Mouse (Mus musculus) spleen, adult 18-20 months (tissue): ENCODE data around the gene Limch1.

ENCODE experiments used
- DNase-seq, 2 experiments: peaks; one replicate each; pipeline ENCODE4 v3.0.0; 2022; ENCODE audit warnings: mixed read lengths in 2 of 2

Gene Limch1

DNA sequence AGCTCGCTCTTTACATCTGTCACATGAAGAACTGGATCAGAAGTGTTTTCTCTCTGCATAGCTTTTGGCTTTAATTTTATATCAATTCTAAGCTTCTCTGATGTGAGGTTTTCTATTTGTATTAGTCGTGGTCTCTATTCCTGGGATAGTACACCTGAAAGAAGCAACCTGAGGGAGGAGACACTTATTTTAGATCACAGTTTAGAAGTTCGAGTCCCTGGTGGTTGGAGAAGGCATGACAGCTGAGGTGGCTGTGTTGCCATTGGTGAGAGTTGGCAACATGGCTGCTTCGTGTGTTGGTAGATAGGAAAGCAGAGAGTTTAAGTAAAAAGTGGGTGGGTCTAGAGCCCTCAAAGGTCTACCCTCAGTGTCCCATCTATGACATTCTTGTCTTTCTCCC, 91.3 kb downstream of the Limch1 start:
- no peak for DNase-seq

DNA sequence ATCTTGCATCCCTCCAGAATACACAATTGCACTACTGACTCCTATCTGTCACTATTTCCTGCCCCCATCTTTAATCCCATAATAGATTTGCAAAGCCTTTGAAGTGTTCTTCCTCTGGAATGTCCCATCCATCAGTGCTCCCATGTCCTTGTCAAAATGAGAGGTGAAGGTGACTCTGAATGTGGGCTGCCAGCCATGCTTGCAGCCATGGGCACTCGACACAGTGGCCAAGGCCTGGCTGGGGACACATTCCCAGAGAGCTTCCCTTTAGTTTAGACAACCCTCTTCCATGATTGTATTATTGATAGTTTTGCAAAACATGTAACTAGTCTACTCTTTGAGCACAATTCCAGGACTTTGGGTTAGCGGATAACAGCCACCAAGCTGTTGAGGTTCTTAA, 96.3 kb downstream of the Limch1 start:
- no peak for DNase-seq

GRCm38 (mm10) chr5:66842776-66843175, 97.1 kb downstream of the Limch1 start:
- no peak for DNase-seq

DNA sequence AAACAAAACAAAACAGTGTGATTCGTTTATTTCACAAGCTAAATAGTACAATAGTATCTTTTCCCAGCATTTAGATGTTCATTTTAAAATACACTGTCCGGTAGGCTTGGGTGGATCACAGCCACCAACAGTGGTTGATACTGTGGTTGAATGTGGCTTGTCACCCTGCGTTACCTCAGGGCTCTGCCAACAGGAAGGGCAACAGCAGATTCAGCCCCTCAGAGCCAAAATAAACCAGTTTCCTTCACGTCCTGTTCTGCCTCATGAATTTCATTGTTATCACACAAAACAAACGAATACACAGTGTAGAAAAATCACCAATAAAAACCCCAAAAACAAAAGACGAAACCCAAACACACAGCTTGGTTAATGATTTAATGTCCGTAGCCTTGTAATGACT, 102.5 kb downstream of the Limch1 start:
- no peak for DNase-seq

DNA sequence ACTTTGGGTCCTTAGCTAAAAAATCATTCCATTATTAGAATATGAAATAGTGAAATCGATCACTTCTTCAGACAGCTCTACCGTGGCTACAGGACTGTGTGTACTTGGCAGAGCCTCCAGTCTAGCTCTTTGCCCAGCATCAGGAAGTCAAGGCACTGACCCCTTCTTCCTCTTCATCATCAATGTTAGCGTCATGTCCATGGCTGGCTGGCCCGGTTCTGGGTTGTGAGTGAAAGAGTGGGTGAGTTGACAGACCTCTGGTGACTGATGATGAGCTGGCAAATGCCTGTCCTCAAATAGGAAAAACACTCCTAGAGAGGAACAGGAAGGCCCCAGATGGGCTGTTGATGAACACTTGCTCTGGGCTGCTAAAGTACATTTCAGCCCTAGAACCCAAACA, 103.5 kb downstream of the Limch1 start:
- no peak for DNase-seq

GRCm38 (mm10) chr5:66850721-66851251, 105.2 kb downstream of the Limch1 start:
- DNase-seq, result no peak

DNA sequence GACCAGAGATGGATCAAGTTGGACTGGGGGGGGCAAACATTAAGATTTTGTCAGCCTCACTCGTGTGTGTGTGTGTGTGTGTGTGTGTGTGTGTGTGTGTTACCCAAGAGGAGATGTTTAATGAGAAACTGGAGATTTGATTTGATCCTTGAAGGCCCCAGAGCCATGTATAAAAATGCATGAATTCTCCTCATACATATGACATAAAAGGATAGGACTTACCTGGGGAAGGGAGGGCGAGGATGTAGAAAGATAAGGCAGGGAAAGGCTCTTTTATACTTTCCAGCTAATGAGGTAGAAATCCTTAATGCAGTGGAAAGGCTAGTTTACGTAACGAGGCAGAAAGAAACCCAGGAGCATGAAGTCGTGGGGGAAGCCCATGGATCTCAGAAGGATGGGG, 106.1 kb downstream of the Limch1 start:
- no peak for DNase-seq

GRCm38 (mm10) chr5:66854263-66854662, 108.6 kb downstream of the Limch1 start:
- no peak for DNase-seq

DNA sequence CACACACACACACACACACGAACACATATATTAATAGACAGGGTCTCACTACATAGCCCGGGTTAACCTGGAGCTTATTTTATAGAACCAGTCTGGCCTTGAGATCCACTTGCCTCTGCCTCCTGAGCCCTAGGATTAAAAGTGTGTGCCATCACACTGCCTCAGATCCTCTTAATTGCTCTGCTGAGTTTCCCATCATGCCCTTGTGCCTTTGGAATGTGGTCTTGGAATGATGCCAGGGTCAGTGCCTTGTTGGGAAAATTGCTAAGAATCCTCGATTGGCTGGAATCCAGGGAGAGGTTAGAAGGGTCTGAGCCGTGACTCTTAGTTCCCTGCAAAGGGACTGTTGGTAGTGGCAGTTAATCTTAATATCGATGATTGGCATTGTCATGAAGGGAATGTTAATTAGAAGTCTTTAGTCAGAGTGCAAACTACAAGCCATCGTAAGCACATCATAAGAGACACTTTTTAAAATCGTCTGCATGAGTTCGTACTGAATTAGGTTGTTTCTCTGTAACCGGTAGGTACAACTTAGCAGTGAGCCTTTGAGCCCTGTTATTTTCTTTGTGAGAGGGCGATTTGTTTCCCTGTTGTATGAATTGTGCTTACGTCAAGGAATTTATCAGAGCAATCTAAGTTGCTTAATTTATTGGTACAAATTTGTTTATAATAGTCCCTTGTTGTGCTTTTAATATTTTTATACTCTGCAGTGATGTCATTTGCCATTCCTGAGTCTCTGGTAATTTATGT, 109.9 kb downstream of the Limch1 start:
- no peak for DNase-seq

- no peak for DNase-seq
Observed at GRCm38 (mm10) chr5:66859506-66859905, 113.9 kb downstream of the Limch1 start.

DNA sequence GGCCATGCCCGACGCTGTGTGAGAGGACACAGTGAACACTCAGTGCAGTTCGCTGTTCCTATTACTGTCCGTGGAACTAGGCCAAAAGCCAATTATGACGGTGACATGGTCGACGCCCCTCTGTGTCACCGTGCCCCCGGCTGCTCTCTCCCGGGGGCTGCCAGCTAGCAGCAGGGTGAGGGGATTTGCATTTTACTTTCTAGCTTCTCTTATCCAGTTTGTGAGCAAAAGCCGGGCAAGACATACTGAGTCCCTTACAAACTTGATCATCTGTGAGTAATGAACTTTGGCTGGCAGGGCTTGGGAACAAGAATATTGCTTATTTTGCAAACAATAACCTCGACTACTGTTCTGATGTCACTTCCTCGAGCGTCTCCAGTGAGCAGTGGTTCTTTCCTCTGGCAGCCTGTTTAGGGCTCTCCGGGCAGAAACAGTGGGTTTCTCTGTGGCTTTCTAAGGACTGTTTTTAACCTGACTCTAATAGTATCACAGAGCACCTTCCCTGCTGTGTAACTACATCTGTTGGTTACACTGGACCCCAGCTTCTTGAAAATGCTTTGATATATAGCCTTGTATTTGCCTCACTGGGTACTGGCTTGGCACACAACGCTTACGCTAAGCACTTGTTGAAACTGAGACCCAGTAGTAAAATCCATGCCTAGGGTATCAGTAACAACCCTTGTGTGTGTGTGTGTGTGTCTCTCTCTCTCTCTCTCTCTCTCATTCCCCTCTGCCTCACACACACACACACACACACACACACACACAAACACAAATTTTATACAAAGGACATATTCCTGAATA, 115.8 kb downstream of the Limch1 start:
- no peak for DNase-seq

GRCm38 (mm10) chr5:66862151-66862550, 116.5 kb downstream of the Limch1 start:
- DNase-seq, result no peak

- DNase-seq, result no peak
Observed at GRCm38 (mm10) chr5:66865229-66865628, 119.6 kb downstream of the Limch1 start.

GRCm38 (mm10) chr5:66866019-66866418, 120.4 kb downstream of the Limch1 start:
- DNase-seq, result no peak

- DNase-seq, result no peak
Observed at GRCm38 (mm10) chr5:66869545-66869944, 123.9 kb downstream of the Limch1 start.

- DNase-seq, result no peak
Observed at GRCm38 (mm10) chr5:66871521-66872050, 126.0 kb downstream of the Limch1 start.

DNA sequence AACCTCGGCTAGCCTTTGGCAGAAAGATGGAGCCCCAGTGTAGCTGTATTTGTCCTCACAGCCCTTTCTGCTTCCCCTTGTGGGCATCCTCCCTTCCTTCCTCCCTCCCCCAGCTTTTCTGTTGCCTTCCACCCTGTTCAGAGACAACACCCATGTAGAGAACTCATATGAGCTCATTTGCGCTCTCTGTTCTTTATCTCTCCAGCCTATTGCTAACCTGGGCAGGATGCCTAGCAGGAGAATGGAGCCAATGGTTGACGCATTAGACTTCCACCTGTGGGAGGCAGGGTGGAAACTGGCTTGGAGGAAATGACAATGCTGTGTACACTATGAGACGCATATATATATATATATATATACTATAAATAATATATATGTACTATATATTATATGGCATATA, 126.4 kb downstream of the Limch1 start:
- DNase-seq, result no peak

DNA sequence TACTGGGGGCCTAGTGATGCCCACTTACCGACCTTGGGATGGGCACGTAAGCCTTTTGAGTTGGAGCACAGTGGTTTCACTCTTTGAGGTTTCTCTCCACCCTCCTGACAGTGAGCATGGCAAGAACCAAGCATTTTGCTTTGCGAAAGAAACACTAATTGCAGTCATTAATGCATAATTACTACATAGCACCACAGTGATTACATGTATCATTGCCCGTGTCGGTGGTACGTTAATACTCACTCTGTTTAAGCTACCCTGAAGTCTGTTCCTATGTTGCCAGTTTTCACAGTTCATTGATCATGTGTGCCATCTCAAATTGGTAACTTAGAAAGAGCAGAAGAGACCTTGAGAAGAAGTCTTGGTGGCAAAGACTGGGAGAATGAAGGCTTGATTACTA, 127.1 kb downstream of the Limch1 start:
- no peak for DNase-seq

GRCm38 (mm10) chr5:66876018-66876805, 130.6 kb downstream of the Limch1 start:
- DNase-seq, result no peak

- no peak for DNase-seq
Observed at GRCm38 (mm10) chr5:66877066-66877465, 131.4 kb downstream of the Limch1 start.

- DNase-seq, result no peak
Observed at GRCm38 (mm10) chr5:66881901-66882341, 136.3 kb downstream of the Limch1 start.

- no peak for DNase-seq
Observed at GRCm38 (mm10) chr5:66882718-66883117, 137.1 kb downstream of the Limch1 start.

GRCm38 (mm10) chr5:66884505-66884904, 138.9 kb downstream of the Limch1 start:
- no peak for DNase-seq
